ENCODE assay signal across 18 mouse cellular contexts in genomic region chr4:120271886-120272580, GRCm38 (mm10). TPM values are rescaled to one million over a fixed set of nuclear protein-coding genes. Genes with fewer than 3 reads are reported as not detected.
DNase-seq lines count a peak whose midpoint lies in the region; ATAC-seq and TF ChIP-seq lines count a peak whose summit lies in the region.
"Had no signal": no experiment of that assay in that cellular context is flagged by ENCODE, and none has a peak within 500 bp of the region (broad histone marks: within the 10 kb centered on the region; RNA-seq: fewer than 3 reads in every experiment).

No protein-coding gene starts in this region.

- ATAC-seq in forebrain, embryonic 13.5 days: peak; percentile 29; the same call in 1 of the 2 replicates
- ATAC-seq in forebrain, embryonic 12.5 days (ENCODE audit: low FRiP score): no peak
- ATAC-seq in embryonic facial prominence, embryonic 15.5 days (ENCODE audit: insufficient number of reproducible peaks, low FRiP score, low TSS enrichment, low read depth): peak; percentile 45
- no peak for ATAC-seq in erythroblast, adult 5-6 weeks (replicated peaks; ENCODE audit: low FRiP score, poor library complexity, severe bottlenecking)
- ATAC-seq: intestine, embryonic 16.5 days; liver, embryonic 12.5 days had no signal

- DNase-seq in layer of hippocampus, adult 2 months (ENCODE audit: low spot score in 2 of 2): peak in 1 of 2 experiments; percentile 62
- no peak for DNase-seq in layer of hippocampus, adult 8-10 months (ENCODE audit: low spot score in 2 of 2)
- DNase-seq in 3134 (ENCODE audit: extremely low read depth, insufficient read length, low spot score): peak; percentile 71
- DNase-seq in c-Kit-positive CD71-positive TER-119-positive erythroid progenitor cells, embryonic 14.5 days (ENCODE audit: low spot score): no peak
- DNase-seq: adrenal gland, postnatal 36 days; cerebellum, postnatal 25 days; gastrocnemius, postnatal 10 days; heart, adult 2 months had no signal

- peaks cover 51% of the 10 kb centered on the region for H3K27me3 ChIP-seq in forebrain, embryonic 13.5 days
- H3K27me3 ChIP-seq in forebrain, embryonic 12.5 days: peaks cover 89% of the 10 kb centered on the region
- peaks cover 64% of the 10 kb centered on the region for H3K27me3 ChIP-seq in embryonic facial prominence, embryonic 15.5 days

- no peak overlapping the region for H3K4me3 ChIP-seq in forebrain, embryonic 13.5 days
- no peak overlapping the region for H3K4me3 ChIP-seq in forebrain, embryonic 12.5 days (replicated peaks)
- no peak overlapping the region for H3K4me3 ChIP-seq in layer of hippocampus, adult 2 months
- no peak overlapping the region for H3K4me3 ChIP-seq in embryonic facial prominence, embryonic 15.5 days (replicated peaks)
- H3K4me3 ChIP-seq: heart, adult 2 months; liver, embryonic 12.5 days; lung, embryonic 15.5 days; megakaryocyte, embryonic 14.5 days had no signal

- H3K36me3 ChIP-seq in forebrain, embryonic 13.5 days (ENCODE audit: poor library complexity, severe bottlenecking): peaks cover 10% of the 10 kb centered on the region
- no peaks in the 10 kb centered on the region for H3K36me3 ChIP-seq in forebrain, embryonic 12.5 days (replicated peaks)
- no peaks in the 10 kb centered on the region for H3K36me3 ChIP-seq in embryonic facial prominence, embryonic 15.5 days
- H3K36me3 ChIP-seq: liver, embryonic 12.5 days; lung, embryonic 15.5 days had no signal

- WGBS in forebrain, embryonic 13.5 days: 58% methylated on average over 6 of the region's 6 CpGs
- WGBS in forebrain, embryonic 12.5 days: 65% methylated on average over 6 of the region's 6 CpGs
- WGBS in embryonic facial prominence, embryonic 15.5 days: 49% methylated on average over 6 of the region's 6 CpGs

- H3K4me1 ChIP-seq in forebrain, embryonic 13.5 days: peaks cover 100% of the 10 kb centered on the region
- H3K4me1 ChIP-seq in forebrain, embryonic 12.5 days: peaks cover 72% of the 10 kb centered on the region
- peaks cover 57% of the 10 kb centered on the region for H3K4me1 ChIP-seq in embryonic facial prominence, embryonic 15.5 days

- H3K4me2 ChIP-seq in forebrain, embryonic 13.5 days: 0 out of 2 replicates have a peak overlapping the region, but pooled peaks have one; percentile 16
- H3K4me2 ChIP-seq in forebrain, embryonic 12.5 days: no peak overlapping the region
- H3K4me2 ChIP-seq in embryonic facial prominence, embryonic 15.5 days (replicated peaks): no peak overlapping the region
- H3K4me2 ChIP-seq: liver, embryonic 12.5 days; lung, embryonic 15.5 days had no signal

- no peaks in the 10 kb centered on the region for H3K9me3 ChIP-seq in forebrain, embryonic 13.5 days (replicated peaks)
- H3K9me3 ChIP-seq in forebrain, embryonic 12.5 days: no peaks in the 10 kb centered on the region
- H3K9me3 ChIP-seq in embryonic facial prominence, embryonic 15.5 days (replicated peaks): no peaks in the 10 kb centered on the region
- H3K9me3 ChIP-seq: liver, embryonic 12.5 days; lung, embryonic 15.5 days; megakaryocyte, embryonic 14.5 days had no signal

- no peak for TF ChIP-seq CTCF in layer of hippocampus, adult 2 months (conservative IDR thresholded peaks at IDR 0.05)

- peak overlapping the region; percentile 43 for H3K9ac ChIP-seq in forebrain, embryonic 13.5 days
- H3K9ac ChIP-seq in forebrain, embryonic 12.5 days: no peak overlapping the region
- H3K9ac ChIP-seq in embryonic facial prominence, embryonic 15.5 days: no peak overlapping the region; the same call in 1 of the 2 replicates
- H3K9ac ChIP-seq: liver, embryonic 12.5 days; lung, embryonic 15.5 days had no signal

- H3K27ac ChIP-seq in forebrain, embryonic 13.5 days: peak overlapping the region; percentile 67
- no peak overlapping the region for H3K27ac ChIP-seq in forebrain, embryonic 12.5 days
- H3K27ac ChIP-seq in layer of hippocampus, adult 2 months: peak overlapping the region; percentile 40; the same call in 1 of the 2 replicates
- peak overlapping the region; percentile 44 for H3K27ac ChIP-seq in embryonic facial prominence, embryonic 15.5 days (replicated peaks)
- H3K27ac ChIP-seq: heart, adult 2 months; kidney, postnatal 0 days; liver, embryonic 12.5 days; lung, embryonic 15.5 days had no signal

RNA-seq across cellular contexts. Expression of gene Foxo6, which starts 15.1 kb away (rescaled TPM):
- 3.1 and 3.8 TPM in 2 replicates for polyA plus RNA-seq in forebrain, embryonic 13.5 days (2015; fragmentation: Nextera tagmentation; extraction: Ambion mirVana)
- 0.96 and 1.1 TPM in 2 replicates for polyA plus RNA-seq in forebrain, embryonic 12.5 days (2016; fragmentation: Nextera tagmentation; extraction: Ambion mirVana)
- total RNA-seq in layer of hippocampus, adult 2 months (2021): 10 to 100 TPM; 32.8 to 32.9 TPM
- total RNA-seq in layer of hippocampus, adult 8-10 months (2022): 10 to 100 TPM; 26.3 to 35.6 (median 28.9) TPM
- polyA plus RNA-seq in embryonic facial prominence, embryonic 15.5 days (2015; fragmentation: Nextera tagmentation; extraction: Ambion mirVana): 0.95 and 1.0 TPM in 2 replicates
- not detected in 2 replicates for total RNA-seq in erythroblast, adult 5-6 weeks (2015; ENCODE audit: low replicate concordance)
- total RNA-seq in erythroblast, adult 5-6 weeks (2017; ENCODE audit: low replicate concordance): not detected in 2 replicates
- polyA plus RNA-seq: liver, embryonic 12.5 days; thymus, postnatal 0 days had no signal

Comparison
In these comparisons a context has a peak if more than half of its experiments do, and no peak if none do; other contexts are left out.
1. ATAC-seq: peak in forebrain, embryonic 13.5 days (single experiment) and embryonic facial prominence, embryonic 15.5 days (single experiment); none in forebrain, embryonic 12.5 days (single experiment) and erythroblast, adult 5-6 weeks (single experiment).
2. RNA of gene Foxo6, which starts 15.1 kb away (total RNA-seq): 32.8 to 32.9 TPM in layer of hippocampus, adult 2 months and 26.3 to 35.6 TPM in layer of hippocampus, adult 8-10 months; not detected in erythroblast, adult 5-6 weeks; every median in the first group is over 10 times any median in the second.